Mouse (Mus musculus): ENCODE data around the gene Mrvi1. TPM values are rescaled to one million over a fixed set of nuclear protein-coding genes. Genes with fewer than 3 reads are reported as not detected.

Gene Mrvi1
- polyA plus RNA-seq, 1 experiment from 2014 or later, result 9.1 TPM

- 11% methylated on average over 10 of the region's 10 CpGs for WGBS
- no peak overlapping the region for H3K4me3 ChIP-seq
- H3K9me3 ChIP-seq, result no peaks in the 10 kb centered on the region
- ATAC-seq (ENCODE audit: borderline replicate concordance, extremely low read depth, low FRiP score, low TSS enrichment), result peak; percentile 57; the same call in 1 of the 2 replicates
- H3K27me3 ChIP-seq, result no peaks in the 10 kb centered on the region
- peaks cover 13% of the 10 kb centered on the region for H3K4me1 ChIP-seq
- no peak overlapping the region for H3K9ac ChIP-seq
- peak overlapping the region; percentile 19 for H3K4me2 ChIP-seq
- H3K36me3 ChIP-seq, result no peaks in the 10 kb centered on the region; the same call in 1 of the 2 replicates
- 0 out of 2 replicates have a peak overlapping the region, but pooled peaks have one; percentile 21 for H3K27ac ChIP-seq
These were observed 117.2 kb downstream of the Mrvi1 start for GRCm38 (mm10) chr7:110865038-110865437.

- Histone ChIP-seq H3K4me1 (peaks cover 23% of the 10 kb centered on the region), H3K4me2 (peak within 1 kb of the TSS; percentile 15; the same call in 1 of the 2 replicates), H3K27me3 (no peaks in the 10 kb centered on the region), H3K27ac (peak within 1 kb of the TSS; percentile 38), H3K36me3 (no peaks in the 10 kb centered on the region), H3K4me3 (peak within 1 kb of the TSS; percentile 24), H3K9ac (peak within 1 kb of the TSS; percentile 36), H3K9me3 (no peaks in the 10 kb centered on the region)
- WGBS, result 60% methylated on average over 12 of the region's 12 CpGs
- ATAC-seq (ENCODE audit: borderline replicate concordance, extremely low read depth, low FRiP score, low TSS enrichment), result no peak
These were observed 119.4 kb downstream of the Mrvi1 start, which contains the start of gene Lyve1 for GRCm38 (mm10) chr7:110862751-110863289. TSS of gene Lyve1 (minus strand) at chr7:110863239.

GRCm38 (mm10) chr7:110860129-110860528, 122.1 kb downstream of the Mrvi1 start:
- peak; percentile 49; the same call in 1 of the 2 replicates for ATAC-seq (ENCODE audit: borderline replicate concordance, extremely low read depth, low FRiP score, low TSS enrichment)
- no peaks in the 10 kb centered on the region for H3K9me3 ChIP-seq
- no peaks in the 10 kb centered on the region for H3K36me3 ChIP-seq
- H3K4me1 ChIP-seq, result peaks cover 29% of the 10 kb centered on the region
- 27% methylated on average over 5 of the region's 5 CpGs for WGBS
- H3K4me3 ChIP-seq, result no peak overlapping the region
- no peaks in the 10 kb centered on the region for H3K27me3 ChIP-seq
- H3K4me2 ChIP-seq, result peak overlapping the region; percentile 6
- H3K27ac ChIP-seq, result peak overlapping the region; percentile 74
- no peak overlapping the region; the same call in 1 of the 2 replicates for H3K9ac ChIP-seq

- no peak overlapping the region for H3K4me3 ChIP-seq
- H3K9ac ChIP-seq, result no peak overlapping the region
- no peaks in the 10 kb centered on the region for H3K9me3 ChIP-seq
- H3K4me1 ChIP-seq, result peaks cover 41% of the 10 kb centered on the region
- 64% methylated on average over 1 of the region's 1 CpGs for WGBS
- H3K27ac ChIP-seq, result no peak overlapping the region
- H3K27me3 ChIP-seq, result no peaks in the 10 kb centered on the region
- no peak for ATAC-seq (ENCODE audit: borderline replicate concordance, extremely low read depth, low FRiP score, low TSS enrichment)
- H3K36me3 ChIP-seq, result no peaks in the 10 kb centered on the region
- no peak overlapping the region for H3K4me2 ChIP-seq
These were observed 126.7 kb downstream of the Mrvi1 start for GRCm38 (mm10) chr7:110855604-110856003.

- Histone ChIP-seq H3K4me2 (no peak overlapping the region), H3K27me3 (no peaks in the 10 kb centered on the region), H3K9ac (no peak overlapping the region), H3K4me1 (peaks cover 38% of the 10 kb centered on the region), H3K9me3 (no peaks in the 10 kb centered on the region), H3K4me3 (no peak overlapping the region), H3K27ac (no peak overlapping the region), H3K36me3 (no peaks in the 10 kb centered on the region)
- no peak for ATAC-seq (ENCODE audit: borderline replicate concordance, extremely low read depth, low FRiP score, low TSS enrichment)
- WGBS, result 46% methylated on average over 8 of the region's 8 CpGs
These were observed 127.2 kb downstream of the Mrvi1 start for GRCm38 (mm10) chr7:110854927-110855546.

GRCm38 (mm10) chr7:110854519-110854918, 127.7 kb downstream of the Mrvi1 start:
- no peak overlapping the region for H3K4me2 ChIP-seq
- H3K27me3 ChIP-seq, result no peaks in the 10 kb centered on the region
- peaks cover 33% of the 10 kb centered on the region for H3K4me1 ChIP-seq
- no peak overlapping the region for H3K4me3 ChIP-seq
- no peak overlapping the region for H3K27ac ChIP-seq
- no peak for ATAC-seq (ENCODE audit: borderline replicate concordance, extremely low read depth, low FRiP score, low TSS enrichment)
- WGBS, result 50% methylated on average over 3 of the region's 3 CpGs
- H3K9ac ChIP-seq, result no peak overlapping the region
- H3K9me3 ChIP-seq, result no peaks in the 10 kb centered on the region
- no peaks in the 10 kb centered on the region for H3K36me3 ChIP-seq

- WGBS, result 36% methylated on average over 10 of the region's 10 CpGs
- Histone ChIP-seq H3K4me3 (no peak overlapping the region), H3K36me3 (no peaks in the 10 kb centered on the region), H3K27me3 (no peaks in the 10 kb centered on the region), H3K9me3 (no peaks in the 10 kb centered on the region), H3K4me2 (no peak overlapping the region), H3K9ac (no peak overlapping the region), H3K27ac (no peak overlapping the region), H3K4me1 (peaks cover 28% of the 10 kb centered on the region)
- no peak for ATAC-seq (ENCODE audit: borderline replicate concordance, extremely low read depth, low FRiP score, low TSS enrichment)
These were observed 128.7 kb downstream of the Mrvi1 start for GRCm38 (mm10) chr7:110853611-110854010.

- Histone ChIP-seq H3K4me1 (peaks cover 28% of the 10 kb centered on the region), H3K4me3 (no peak overlapping the region), H3K27ac (no peak overlapping the region), H3K9ac (no peak overlapping the region), H3K36me3 (no peaks in the 10 kb centered on the region), H3K27me3 (no peaks in the 10 kb centered on the region), H3K9me3 (no peaks in the 10 kb centered on the region), H3K4me2 (no peak overlapping the region)
- no peak for ATAC-seq (ENCODE audit: borderline replicate concordance, extremely low read depth, low FRiP score, low TSS enrichment)
- 55% methylated on average over 7 of the region's 7 CpGs for WGBS
These were observed 130.6 kb downstream of the Mrvi1 start for GRCm38 (mm10) chr7:110851541-110852203.

- no peak overlapping the region for H3K27ac ChIP-seq
- WGBS, result 90% methylated on average over 1 of the region's 1 CpGs
These were observed 133.9 kb downstream of the Mrvi1 start for GRCm38 (mm10) chr7:110848371-110848770.

GRCm38 (mm10) chr7:110847321-110847720, 134.9 kb downstream of the Mrvi1 start:
- H3K9me3 ChIP-seq, result no peaks in the 10 kb centered on the region
- 0 out of 2 replicates have a peak, but pooled peaks cover 9% of the 10 kb centered on the region for H3K4me1 ChIP-seq
- H3K4me2 ChIP-seq, result no peak overlapping the region
- ATAC-seq (ENCODE audit: borderline replicate concordance, extremely low read depth, low FRiP score, low TSS enrichment), result no peak
- H3K4me3 ChIP-seq, result no peak overlapping the region
- WGBS, result 53% methylated on average over 2 of the region's 2 CpGs
- no peak overlapping the region for H3K27ac ChIP-seq
- no peaks in the 10 kb centered on the region for H3K36me3 ChIP-seq
- no peak overlapping the region for H3K9ac ChIP-seq
- no peaks in the 10 kb centered on the region for H3K27me3 ChIP-seq

More at GRCm38 (mm10) chr7:110848371-110848770, 133.9 kb downstream of the Mrvi1 start:
- H3K9ac ChIP-seq, result no peak overlapping the region
- no peak for ATAC-seq (ENCODE audit: borderline replicate concordance, extremely low read depth, low FRiP score, low TSS enrichment)
- H3K27me3 ChIP-seq, result no peaks in the 10 kb centered on the region
- no peaks in the 10 kb centered on the region for H3K36me3 ChIP-seq
- H3K4me2 ChIP-seq, result no peak overlapping the region
- no peaks in the 10 kb centered on the region for H3K9me3 ChIP-seq
- no peak overlapping the region for H3K4me3 ChIP-seq
- H3K4me1 ChIP-seq, result 0 out of 2 replicates have a peak, but pooled peaks cover 7% of the 10 kb centered on the region

GRCm38 (mm10) chr7:110843916-110844874, 138.1 kb downstream of the Mrvi1 start, which contains the start of gene Rnf141:
TSS of gene Rnf141 (minus strand) at chr7:110844457.
- no peaks in the 10 kb centered on the region for H3K36me3 ChIP-seq
- under 1% methylated on average over 42 of the region's 42 CpGs for WGBS
- peak; percentile 89 for ATAC-seq (ENCODE audit: borderline replicate concordance, extremely low read depth, low FRiP score, low TSS enrichment)
- H3K9ac ChIP-seq, result peak within 1 kb of the TSS; percentile 87
- peak within 1 kb of the TSS; percentile 96 for H3K27ac ChIP-seq
- H3K27me3 ChIP-seq, result no peaks in the 10 kb centered on the region
- peak within 1 kb of the TSS; percentile 96 for H3K4me3 ChIP-seq
- peaks cover 15% of the 10 kb centered on the region; the same call in 1 of the 2 replicates for H3K4me1 ChIP-seq
- H3K4me2 ChIP-seq, result peak within 1 kb of the TSS; percentile 86
- H3K9me3 ChIP-seq, result no peaks in the 10 kb centered on the region
